Mouse (Mus musculus): ENCODE measurements around the gene Zfp598. TPM values are rescaled to one million over a fixed set of nuclear protein-coding genes. Genes with fewer than 3 reads are reported as not detected.
A peak's percentile ranks its signal among the peaks of the same experiment; 100 is the strongest.

The Zfp598 gene
- polyA plus RNA-seq, 1 experiment from 2014 or later = 23.0 TPM

- no peak for ATAC-seq (ENCODE audit: low FRiP score)
- Histone ChIP-seq H3K27me3 (no peaks in the 10 kb centered on the region), H3K27ac (no peak overlapping the region), H3K4me1 (peaks cover 29% of the 10 kb centered on the region), H3K36me3 (0 out of 2 replicates have a peak, but pooled peaks cover 1% of the 10 kb centered on the region), H3K9ac (peak overlapping the region; percentile 98), H3K9me3 (replicated peaks) (no peaks in the 10 kb centered on the region), H3K4me2 (replicated peaks) (peak overlapping the region; percentile 71), H3K4me3 (no peak overlapping the region)
- WGBS = 74% methylated on average over 5 of the region's 5 CpGs
These were observed 1.9 kb downstream of the Zfp598 start for GRCm38 (mm10) chr17:24671346-24671745.

DNA sequence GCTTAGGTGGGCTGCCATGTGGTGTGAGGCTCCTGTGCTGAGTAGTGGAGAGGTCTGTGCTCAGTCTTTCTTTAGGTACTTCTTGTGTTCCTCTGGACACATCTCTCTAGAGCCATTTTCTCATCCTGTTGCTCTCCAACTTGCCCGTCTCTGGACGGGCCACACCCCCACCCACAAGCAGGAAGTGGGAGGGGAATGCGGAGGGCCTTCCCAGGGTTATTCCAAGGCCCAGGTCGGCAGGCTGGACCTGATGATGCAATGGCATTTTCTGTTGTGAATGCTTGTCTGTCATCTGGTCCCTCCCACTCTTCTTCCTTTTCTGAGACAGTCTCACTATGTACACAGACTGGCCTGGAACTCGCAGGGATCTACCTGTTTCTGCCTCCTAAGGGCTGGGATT, 2.7 kb downstream of the Zfp598 start:
- no peak for ATAC-seq (ENCODE audit: low FRiP score)
- Histone ChIP-seq H3K4me1 (peaks cover 29% of the 10 kb centered on the region), H3K9ac (no peak overlapping the region), H3K9me3 (replicated peaks) (no peaks in the 10 kb centered on the region), H3K27me3 (no peaks in the 10 kb centered on the region), H3K4me3 (no peak overlapping the region), H3K27ac (no peak overlapping the region), H3K36me3 (peaks cover 9% of the 10 kb centered on the region), H3K4me2 (replicated peaks) (no peak overlapping the region)
- 39% methylated on average over 5 of the region's 5 CpGs for WGBS

DNA sequence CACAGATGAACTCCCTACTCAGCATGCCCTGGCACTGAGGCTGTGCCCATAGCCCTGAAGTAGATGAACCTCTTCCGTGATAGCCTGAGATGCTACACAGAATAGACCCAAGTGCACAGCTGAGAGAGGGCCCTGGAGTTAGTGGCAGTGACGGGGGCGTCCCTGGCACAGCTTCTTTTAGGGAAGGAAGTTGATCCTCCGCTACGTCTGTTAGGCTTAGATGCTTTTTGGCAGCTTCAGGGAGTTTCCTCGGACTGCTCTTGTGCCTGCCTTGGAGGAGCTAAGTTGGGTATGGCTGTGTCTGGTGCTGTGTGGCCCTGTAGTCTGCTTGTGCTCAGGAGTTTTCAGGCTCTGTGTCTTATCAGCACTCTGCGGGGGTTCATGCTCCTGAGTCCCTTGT, 4.8 kb downstream of the Zfp598 start:
- Histone ChIP-seq H3K4me1 (peaks cover 23% of the 10 kb centered on the region), H3K4me2 (replicated peaks) (no peak overlapping the region), H3K9me3 (replicated peaks) (no peaks in the 10 kb centered on the region), H3K27ac (no peak overlapping the region), H3K36me3 (peaks cover 31% of the 10 kb centered on the region), H3K9ac (0 out of 2 replicates have a peak overlapping the region, but pooled peaks have one; percentile 4), H3K4me3 (no peak overlapping the region), H3K27me3 (no peaks in the 10 kb centered on the region)
- no peak for ATAC-seq (ENCODE audit: low FRiP score)
- 84% methylated on average over 7 of the region's 7 CpGs for WGBS

- peaks cover 50% of the 10 kb centered on the region for H3K36me3 ChIP-seq
- ATAC-seq (ENCODE audit: low FRiP score) = 0 out of 2 replicates have a peak, but pooled peaks have one; percentile 9
- H3K4me2 ChIP-seq (replicated peaks) = no peak overlapping the region
- no peak overlapping the region for H3K4me3 ChIP-seq
- no peaks in the 10 kb centered on the region for H3K27me3 ChIP-seq
- no peaks in the 10 kb centered on the region for H3K9me3 ChIP-seq (replicated peaks)
- H3K9ac ChIP-seq = no peak overlapping the region
- WGBS = 60% methylated on average over 2 of the region's 2 CpGs
- H3K4me1 ChIP-seq = peaks cover 13% of the 10 kb centered on the region
- H3K27ac ChIP-seq = no peak overlapping the region
These were observed 6.7 kb downstream of the Zfp598 start for GRCm38 (mm10) chr17:24676187-24676586.

DNA sequence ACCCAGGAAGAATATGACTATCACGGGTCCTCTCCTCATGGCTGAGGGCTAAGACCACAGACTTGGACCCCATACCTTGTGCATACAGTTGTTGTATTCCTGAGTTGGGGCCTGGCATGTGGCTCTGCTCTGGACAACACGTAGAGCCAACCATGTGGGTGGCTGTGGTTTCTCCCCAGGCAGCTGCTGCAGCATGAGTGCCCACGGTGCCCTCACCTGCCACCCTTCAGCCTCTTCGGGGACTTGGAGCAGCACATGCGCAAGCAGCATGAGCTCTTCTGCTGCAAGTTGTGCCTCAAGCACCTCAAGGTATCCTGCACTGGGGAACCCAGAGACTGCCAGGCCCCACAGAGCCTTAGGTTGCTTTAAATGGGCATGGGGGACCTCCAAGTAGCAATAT, 7.4 kb downstream of the Zfp598 start:
- Histone ChIP-seq H3K9ac (no peak overlapping the region), H3K4me2 (replicated peaks) (no peak overlapping the region), H3K36me3 (peaks cover 57% of the 10 kb centered on the region), H3K27me3 (no peaks in the 10 kb centered on the region), H3K27ac (no peak overlapping the region), H3K9me3 (replicated peaks) (no peaks in the 10 kb centered on the region), H3K4me1 (peaks cover 6% of the 10 kb centered on the region), H3K4me3 (no peak overlapping the region)
- no peak for ATAC-seq (ENCODE audit: low FRiP score)
- 93% methylated on average over 5 of the region's 5 CpGs for WGBS

GRCm38 (mm10) chr17:24677500-24678080, 8.1 kb downstream of the Zfp598 start:
- no peak overlapping the region for H3K9ac ChIP-seq
- no peak overlapping the region for H3K4me2 ChIP-seq (replicated peaks)
- H3K9me3 ChIP-seq (replicated peaks) = no peaks in the 10 kb centered on the region
- H3K27ac ChIP-seq = no peak overlapping the region
- H3K4me3 ChIP-seq = no peak overlapping the region
- no peaks in the 10 kb centered on the region for H3K27me3 ChIP-seq
- no peaks in the 10 kb centered on the region for H3K4me1 ChIP-seq
- no peak for ATAC-seq (ENCODE audit: low FRiP score)
- WGBS = 91% methylated on average over 24 of the region's 24 CpGs
- peaks cover 64% of the 10 kb centered on the region for H3K36me3 ChIP-seq

DNA sequence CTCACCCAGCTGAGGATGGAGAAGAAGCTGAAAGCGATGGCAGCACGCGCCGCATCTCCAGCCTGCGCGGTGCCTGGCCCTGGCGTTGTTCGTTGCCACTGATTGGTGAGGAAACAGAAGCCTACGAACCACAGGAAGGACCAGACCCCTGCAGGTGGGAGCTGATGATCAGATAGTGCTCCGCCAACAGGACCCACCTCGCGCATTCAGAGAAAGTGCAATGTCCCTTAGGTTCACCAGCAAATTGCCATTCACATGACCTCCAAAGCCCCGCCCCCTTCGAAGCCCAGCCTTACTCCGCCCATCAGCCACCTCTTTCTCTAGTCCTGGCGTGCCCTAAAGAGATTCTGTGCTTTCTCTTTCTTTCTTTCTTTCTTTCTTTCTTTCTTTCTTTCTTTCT, 17.0 kb downstream of the Zfp598 start:
- WGBS = 32% methylated on average over 16 of the region's 16 CpGs
- Histone ChIP-seq H3K4me3 (no peak overlapping the region; the same call in 1 of the 2 replicates), H3K27me3 (peaks cover 50% of the 10 kb centered on the region), H3K36me3 (peaks cover 11% of the 10 kb centered on the region), H3K9ac (no peak overlapping the region), H3K27ac (no peak overlapping the region), H3K4me1 (peaks cover 25% of the 10 kb centered on the region), H3K9me3 (replicated peaks) (no peaks in the 10 kb centered on the region), H3K4me2 (replicated peaks) (peak overlapping the region; percentile 30)
- no peak for ATAC-seq (ENCODE audit: low FRiP score)

DNA sequence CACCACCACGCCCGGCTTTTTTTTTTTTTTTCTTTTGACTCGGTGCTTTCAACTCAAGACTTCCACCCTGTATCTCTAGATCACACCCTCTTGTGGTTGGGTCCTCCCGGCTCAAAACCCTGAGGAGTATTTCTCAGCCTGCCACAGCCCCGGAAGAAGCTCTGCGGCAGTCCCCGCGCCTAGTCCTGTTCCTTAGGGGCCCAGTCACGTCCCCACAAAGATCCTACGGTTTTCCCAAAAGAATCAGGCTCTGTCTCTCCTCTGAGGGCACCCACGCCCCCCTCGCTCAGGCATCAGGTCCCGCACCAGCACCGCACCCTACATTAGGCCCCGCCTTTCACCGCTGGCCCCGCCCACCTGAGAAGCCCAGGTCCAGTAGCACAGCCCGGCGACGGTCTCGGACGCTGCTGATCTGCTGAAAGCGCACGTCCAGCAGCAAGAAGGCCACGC, 17.7 kb downstream of the Zfp598 start:
- Histone ChIP-seq H3K27me3 (peaks cover 50% of the 10 kb centered on the region), H3K36me3 (peaks cover 7% of the 10 kb centered on the region; the same call in 1 of the 2 replicates), H3K4me1 (peaks cover 25% of the 10 kb centered on the region), H3K9me3 (replicated peaks) (no peaks in the 10 kb centered on the region), H3K9ac (no peak overlapping the region), H3K4me2 (replicated peaks) (peak overlapping the region; percentile 42), H3K27ac (no peak overlapping the region), H3K4me3 (peak overlapping the region; percentile 23)
- ATAC-seq (ENCODE audit: low FRiP score) = no peak
- 2% methylated on average over 25 of the region's 25 CpGs for WGBS

- peaks cover 50% of the 10 kb centered on the region for H3K27me3 ChIP-seq
- H3K27ac ChIP-seq = no peak overlapping the region
- peak overlapping the region; percentile 23 for H3K4me3 ChIP-seq
- peak overlapping the region; percentile 42 for H3K4me2 ChIP-seq (replicated peaks)
- H3K36me3 ChIP-seq = peaks cover 5% of the 10 kb centered on the region; the same call in 1 of the 2 replicates
- WGBS = 19% methylated on average over 23 of the region's 23 CpGs
- peaks cover 25% of the 10 kb centered on the region for H3K4me1 ChIP-seq
- H3K9me3 ChIP-seq (replicated peaks) = no peaks in the 10 kb centered on the region
- H3K9ac ChIP-seq = no peak overlapping the region
- no peak for ATAC-seq (ENCODE audit: low FRiP score)
These were observed 18.1 kb downstream of the Zfp598 start for GRCm38 (mm10) chr17:24687599-24687998.

- peak; percentile 57 for ATAC-seq (ENCODE audit: low FRiP score)
- Histone ChIP-seq H3K36me3 (peaks cover 5% of the 10 kb centered on the region; the same call in 1 of the 2 replicates), H3K4me3 (peak within 1 kb of the TSS; percentile 74), H3K4me2 (replicated peaks) (peak within 1 kb of the TSS; percentile 91), H3K9ac (peak within 1 kb of the TSS; percentile 88), H3K4me1 (peaks cover 25% of the 10 kb centered on the region), H3K27ac (peak within 1 kb of the TSS; percentile 81), H3K27me3 (peaks cover 50% of the 10 kb centered on the region), H3K9me3 (replicated peaks) (no peaks in the 10 kb centered on the region)
- WGBS = 1% methylated on average over 44 of the region's 55 CpGs
These were observed 20.0 kb downstream of the Zfp598 start, which contains the start of gene Syngr3 for GRCm38 (mm10) chr17:24689251-24690081. TSS of gene Syngr3 (minus strand) at chr17:24689955.

GRCm38 (mm10) chr17:24692385-24692784, 22.9 kb downstream of the Zfp598 start:
- peaks cover 39% of the 10 kb centered on the region for H3K27me3 ChIP-seq
- H3K9ac ChIP-seq = no peak overlapping the region
- H3K4me1 ChIP-seq = peaks cover 33% of the 10 kb centered on the region
- no peak overlapping the region for H3K27ac ChIP-seq
- H3K9me3 ChIP-seq (replicated peaks) = no peaks in the 10 kb centered on the region
- peaks cover 5% of the 10 kb centered on the region; the same call in 1 of the 2 replicates for H3K36me3 ChIP-seq
- H3K4me2 ChIP-seq (replicated peaks) = no peak overlapping the region
- 89% methylated on average over 5 of the region's 5 CpGs for WGBS
- ATAC-seq (ENCODE audit: low FRiP score) = no peak
- H3K4me3 ChIP-seq = no peak overlapping the region

DNA sequence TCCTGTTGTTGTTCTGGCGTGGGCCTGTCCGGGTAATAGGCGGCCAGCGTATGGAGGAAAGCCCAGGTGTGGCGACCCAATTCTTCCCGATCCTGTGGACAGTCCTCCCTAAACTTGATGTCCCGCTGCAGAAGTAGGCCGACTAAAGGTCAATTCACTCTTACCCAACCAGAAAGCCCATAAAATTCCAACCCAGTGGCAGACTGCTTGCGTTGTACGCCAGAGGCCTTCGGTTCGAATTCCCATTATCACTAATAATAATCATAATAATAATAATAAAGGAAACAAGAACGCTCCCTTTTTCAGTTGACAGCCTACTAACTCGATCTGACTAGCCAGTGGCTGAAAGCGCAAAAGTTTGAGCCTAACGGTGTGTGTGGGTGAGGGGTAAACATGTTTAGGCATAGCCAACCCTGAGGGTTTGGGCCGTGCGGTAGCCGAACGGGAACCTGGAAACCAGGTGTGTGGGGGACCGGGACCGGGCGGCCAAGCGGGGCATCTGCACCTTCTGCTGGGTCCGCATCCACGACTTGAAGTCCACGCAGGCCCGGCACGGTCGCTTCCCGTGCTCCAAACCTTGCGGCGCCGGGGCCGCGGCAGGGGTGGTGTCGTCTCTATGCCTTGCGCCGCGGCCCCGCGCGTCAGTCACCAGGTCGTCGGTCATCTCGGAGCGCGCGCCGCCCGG, 26.0 kb downstream of the Zfp598 start:
- peaks cover 26% of the 10 kb centered on the region for H3K4me1 ChIP-seq
- H3K4me3 ChIP-seq = peak overlapping the region; percentile 78
- peak overlapping the region; percentile 90 for H3K9ac ChIP-seq
- WGBS = 6% methylated on average over 44 of the region's 51 CpGs
- peak overlapping the region; percentile 77 for H3K4me2 ChIP-seq (replicated peaks)
- H3K27ac ChIP-seq = peak overlapping the region; percentile 88
- H3K27me3 ChIP-seq = peaks cover 16% of the 10 kb centered on the region
- ATAC-seq (ENCODE audit: low FRiP score) = peak; percentile 48
- H3K36me3 ChIP-seq = peaks cover 15% of the 10 kb centered on the region
- no peaks in the 10 kb centered on the region for H3K9me3 ChIP-seq (replicated peaks)

Measured in hindbrain, embryonic 12.5 days (tissue).